Mouse (Mus musculus): Measurements from ENCODE around the gene Mrpl40.

DNA sequence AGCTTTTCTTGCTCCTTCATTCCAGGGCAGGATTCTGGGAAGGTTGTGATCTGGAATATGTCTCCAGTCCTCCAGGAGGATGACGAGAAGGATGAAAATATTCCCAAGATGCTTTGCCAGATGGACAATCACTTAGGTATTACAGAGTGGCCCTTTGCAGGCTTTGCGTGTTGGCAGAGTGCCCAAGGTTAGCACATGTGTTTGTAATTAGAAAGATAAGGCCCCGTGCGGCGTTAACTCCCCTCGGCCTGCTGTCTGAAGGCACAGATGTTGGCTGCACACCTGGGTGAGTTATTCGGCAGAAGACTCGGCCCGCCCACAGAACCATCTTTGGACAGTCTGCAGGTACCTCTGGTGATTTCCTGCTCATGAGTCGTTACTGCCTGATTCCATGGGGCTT is 19.8 kb upstream of the Mrpl40 start:
- TF ChIP-seq POLR2A (IDR thresholded peaks at IDR 0.05; ENCODE audit: low read depth, low read length) (no peak), CTCF (conservative IDR thresholded peaks at IDR 0.05; ENCODE audit: insufficient read depth, insufficient read length, low read depth, low read length) (no peak)
